Mouse (Mus musculus): ENCODE results near the gene Pmp22.

Pmp22 gene

DNA sequence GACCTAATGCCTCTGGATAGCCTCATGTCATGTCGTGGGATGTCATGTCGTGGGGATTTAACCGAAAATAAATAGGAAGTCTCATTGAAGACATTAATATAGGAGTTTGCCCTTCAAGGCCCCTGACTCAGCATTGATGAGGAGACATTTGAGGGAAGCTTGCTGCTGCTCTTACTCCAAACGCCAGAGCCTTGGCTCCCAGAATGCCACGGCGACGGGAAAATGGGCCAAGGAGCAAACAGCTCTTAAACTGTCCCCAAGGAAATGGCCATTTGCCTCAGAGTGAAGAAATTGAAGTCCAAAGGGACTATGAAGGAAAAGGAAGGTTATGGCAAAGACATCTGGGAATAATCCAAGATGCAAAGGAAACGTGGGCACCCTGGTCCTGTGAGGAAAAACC lies 34.8 kb downstream of the Pmp22 start:
- DNase-seq (ENCODE audit: low spot score): no peak

DNA sequence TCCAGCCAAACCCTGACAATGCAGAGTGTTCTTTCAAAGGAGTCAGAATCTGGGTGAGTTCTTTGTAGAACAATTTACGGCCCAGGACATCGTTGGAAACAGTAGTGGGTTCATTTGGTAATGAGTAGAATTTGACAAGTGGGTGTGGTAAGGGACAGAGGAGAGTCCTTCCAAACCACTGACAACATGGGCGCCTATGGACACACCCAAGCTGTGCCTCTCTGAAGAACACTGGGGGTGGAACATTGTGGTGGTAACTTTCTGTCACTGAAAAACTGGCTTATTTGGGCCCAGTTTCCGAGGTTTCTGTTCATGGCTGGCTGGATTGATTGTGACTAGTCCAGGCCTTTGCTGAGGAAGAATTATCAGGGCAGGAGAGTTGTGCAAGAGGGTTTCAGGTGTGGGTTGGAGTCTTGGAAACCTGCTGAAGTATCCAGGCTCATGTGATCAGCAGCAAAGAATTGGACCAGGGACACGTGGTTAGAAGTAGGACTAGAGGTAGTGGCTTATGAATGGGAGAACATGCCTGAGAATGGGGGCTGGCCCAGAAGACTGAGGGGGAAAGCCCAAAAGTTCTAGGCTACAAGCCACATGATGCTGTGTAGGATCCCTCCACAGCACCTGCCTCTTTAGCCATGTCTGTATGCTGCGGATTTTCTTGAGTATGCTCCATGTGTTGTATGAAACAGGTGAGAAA lies 35.4 kb downstream of the Pmp22 start:
- DNase-seq (ENCODE audit: low spot score): no peak

DNA sequence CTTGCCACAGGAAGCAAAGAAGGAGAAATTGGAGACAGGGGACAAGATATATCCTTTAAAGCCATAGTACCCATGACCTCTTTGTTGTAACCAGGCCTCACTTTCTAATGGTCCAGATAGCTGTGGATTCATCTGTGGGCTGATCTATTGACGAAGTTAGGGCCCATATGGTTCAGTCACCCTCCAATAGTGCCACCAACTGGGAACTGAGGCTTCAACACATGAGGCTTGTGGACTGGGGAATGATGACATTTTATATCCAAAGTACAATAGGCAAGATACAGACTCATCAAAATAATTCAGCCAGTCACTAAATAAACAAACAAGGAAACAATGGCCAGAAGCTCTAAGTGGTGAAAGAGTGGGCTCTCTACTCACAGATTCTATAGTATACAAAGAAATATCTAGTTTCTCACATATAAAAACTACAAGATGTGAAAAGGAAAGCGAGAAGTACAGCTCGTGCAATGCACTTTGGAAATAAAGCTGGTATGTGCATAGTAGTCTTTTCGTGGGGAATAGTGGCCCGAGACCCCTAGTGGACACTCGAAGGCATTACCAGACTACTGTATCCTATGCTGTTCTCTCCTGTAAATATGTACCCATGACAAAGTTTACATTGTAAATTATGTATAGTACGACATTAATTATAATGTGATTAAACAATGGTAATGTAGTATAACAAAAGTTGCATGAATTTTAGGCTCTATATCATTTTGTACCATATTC lies 36.1 kb downstream of the Pmp22 start:
- no peak for DNase-seq (ENCODE audit: low spot score)

DNA sequence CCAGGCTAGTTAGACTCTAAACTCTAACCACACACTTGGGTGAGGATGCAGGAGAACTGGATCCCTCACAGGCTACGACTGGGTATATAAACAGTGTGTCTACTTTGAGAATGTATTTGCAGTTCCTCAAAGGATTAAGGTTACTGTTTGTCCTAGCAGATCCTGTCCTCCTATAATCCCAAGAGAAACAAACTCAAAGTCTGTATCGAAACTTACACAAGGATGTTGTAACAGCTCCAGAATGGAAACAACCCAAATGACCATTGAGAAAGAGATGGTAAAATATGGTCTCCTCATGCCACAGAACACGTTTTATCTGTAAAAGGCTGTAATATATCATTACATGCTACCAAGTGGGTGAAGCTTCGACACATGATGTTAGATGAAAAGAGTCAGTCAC lies 39.0 kb downstream of the Pmp22 start:
- DNase-seq (ENCODE audit: low spot score): peak; percentile 66

DNA sequence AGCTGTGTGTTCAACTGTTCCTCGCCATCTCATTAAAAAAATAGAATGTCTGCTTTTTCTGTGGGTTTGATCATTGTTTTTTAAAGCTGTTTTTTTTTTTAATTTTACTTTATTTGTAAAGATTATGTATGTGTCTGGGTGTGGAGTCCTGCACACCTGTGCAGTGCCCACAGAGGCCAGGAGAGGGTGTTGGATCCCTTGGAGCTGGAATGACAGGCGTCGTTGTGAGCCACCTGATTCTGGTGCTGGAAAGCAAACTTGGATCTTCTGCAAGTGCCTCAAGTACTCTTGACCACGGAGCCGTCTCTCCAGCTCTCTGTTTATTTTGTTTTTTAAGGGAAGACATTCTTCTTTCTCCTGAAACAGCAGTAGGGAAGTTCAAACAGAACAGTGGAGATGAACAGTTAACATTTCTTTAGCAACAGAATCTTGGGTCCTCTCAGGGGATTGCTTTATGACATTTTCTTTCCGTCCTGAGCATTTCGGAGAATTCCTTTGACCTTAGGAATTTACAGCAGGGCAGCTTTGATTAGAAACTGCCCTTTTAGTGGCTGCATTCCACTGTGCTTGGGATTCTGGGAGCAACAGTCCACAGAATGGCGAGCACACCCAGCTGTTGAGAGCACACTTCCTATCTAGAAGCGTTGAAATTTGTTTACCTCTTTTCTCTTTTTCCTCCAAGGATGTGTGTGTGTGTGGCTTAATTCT lies 39.9 kb downstream of the Pmp22 start:
- peak; percentile 66 for DNase-seq (ENCODE audit: low spot score)

DNA sequence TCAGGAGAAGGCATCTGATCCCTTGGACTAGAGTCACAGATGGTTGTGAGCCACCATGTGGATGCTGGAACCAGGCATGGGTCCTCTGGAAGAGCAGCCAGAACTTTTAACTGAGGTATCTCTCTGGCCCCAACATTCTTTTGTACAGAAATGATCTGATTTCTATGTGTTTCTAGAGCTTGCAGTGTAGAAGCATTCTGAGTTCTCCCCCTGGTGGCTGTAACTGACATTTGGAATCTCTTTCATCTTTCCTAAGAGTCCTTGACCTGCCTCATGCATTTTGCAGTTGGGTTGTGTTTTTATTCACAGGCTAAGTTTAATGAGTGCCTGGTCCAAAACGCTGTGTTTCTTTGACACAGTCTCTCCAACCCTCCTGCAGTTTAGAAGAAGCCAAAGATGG lies 43.2 kb downstream of the Pmp22 start:
- DNase-seq (ENCODE audit: low spot score): no peak

DNA sequence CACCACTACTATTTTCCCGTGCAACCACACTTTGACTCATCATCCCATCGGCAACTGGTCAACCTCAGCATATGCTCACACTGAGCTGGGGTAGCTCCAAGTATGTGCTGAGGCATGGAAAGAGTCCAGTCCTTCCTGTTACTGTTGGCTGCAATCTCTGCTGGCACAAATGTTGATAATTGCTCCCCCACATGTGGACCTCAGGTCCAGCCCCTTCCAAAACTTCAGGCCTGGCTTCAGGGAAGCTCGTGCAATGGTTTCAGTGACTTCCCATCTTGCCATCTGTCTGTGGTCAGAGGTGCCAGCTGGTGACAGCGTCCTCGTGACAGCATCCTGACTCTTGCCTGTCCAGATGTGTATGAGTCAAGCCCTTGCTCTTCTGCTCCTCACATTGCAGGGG lies 44.8 kb downstream of the Pmp22 start:
- no peak for DNase-seq (ENCODE audit: low spot score)

DNA sequence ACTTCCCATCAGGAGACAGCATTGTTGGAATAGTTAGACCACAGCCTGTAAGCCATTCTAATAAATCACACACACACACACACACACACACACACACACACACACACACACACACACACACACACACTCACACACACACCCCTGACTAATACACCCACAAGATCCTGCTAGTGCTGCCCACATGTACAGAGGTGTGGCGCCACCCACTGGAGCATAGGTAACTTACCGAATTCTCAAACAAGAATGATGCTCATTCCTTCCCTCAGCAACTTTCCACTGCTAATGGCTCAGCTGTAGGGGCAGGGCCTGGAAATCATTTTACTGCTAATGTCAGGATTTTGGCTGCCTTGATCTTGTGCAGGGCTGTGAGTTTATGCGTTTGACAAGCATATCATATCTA lies 46.5 kb downstream of the Pmp22 start:
- DNase-seq (ENCODE audit: low spot score): no peak

DNA sequence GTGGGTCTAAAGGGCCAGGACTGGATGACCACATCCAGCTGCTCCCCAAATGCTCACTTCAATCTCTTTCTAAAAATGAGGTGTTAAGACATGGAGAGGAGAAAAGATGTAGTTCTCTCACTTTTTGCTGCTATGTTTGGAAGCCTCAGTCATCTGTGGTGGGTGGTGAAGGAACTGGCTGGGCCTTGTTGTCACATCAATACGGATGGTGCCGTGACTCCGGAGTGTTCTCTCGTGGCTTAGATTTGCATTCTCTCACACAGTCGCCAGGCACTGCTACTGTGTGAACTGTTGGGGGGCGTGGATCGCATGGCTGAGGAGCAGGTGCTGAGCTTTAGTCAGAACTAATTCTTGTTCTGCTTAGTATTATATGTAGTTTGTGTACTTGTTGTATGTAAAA lies 47.6 kb downstream of the Pmp22 start:
- no peak for DNase-seq (ENCODE audit: low spot score)

DNA sequence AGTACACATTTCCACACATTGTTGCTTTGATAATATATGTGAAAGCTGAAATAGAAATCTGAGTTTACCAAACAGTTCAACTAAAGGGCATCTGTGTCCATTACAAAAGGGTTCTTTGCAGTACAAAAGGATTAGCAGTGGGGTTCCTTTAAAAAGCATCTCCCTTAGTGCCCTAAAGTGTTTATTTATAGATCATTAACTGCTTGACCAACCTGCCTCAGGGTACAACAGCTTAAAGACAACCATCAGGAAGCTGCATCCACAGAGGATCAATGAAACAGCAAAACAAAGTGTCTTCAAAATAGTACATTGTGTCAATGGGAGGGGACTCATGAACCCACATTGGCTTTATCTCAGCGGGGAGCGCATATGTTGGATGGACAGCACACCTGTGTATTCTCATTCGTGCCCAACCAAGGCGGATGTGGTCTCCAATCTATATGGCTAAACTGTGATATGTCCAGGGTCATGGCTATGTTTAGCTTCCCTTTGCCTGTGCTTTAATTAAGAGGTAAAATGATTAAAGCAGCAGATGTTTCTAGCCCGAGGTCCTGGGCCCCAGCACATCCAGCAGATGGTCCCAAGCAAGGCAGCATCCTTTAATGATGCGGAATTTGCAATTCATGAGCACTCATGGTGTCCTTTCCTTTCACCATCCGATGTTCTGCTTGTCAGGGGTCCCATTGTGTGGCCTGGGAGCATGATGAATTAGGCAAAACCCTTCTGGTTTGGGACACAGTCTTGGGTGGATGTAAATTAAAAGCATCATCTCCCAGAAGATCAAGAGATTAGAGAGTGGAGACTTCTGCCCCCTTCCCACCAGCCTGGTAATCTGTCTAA lies 51.7 kb downstream of the Pmp22 start:
- no peak for DNase-seq (ENCODE audit: low spot score)

DNA sequence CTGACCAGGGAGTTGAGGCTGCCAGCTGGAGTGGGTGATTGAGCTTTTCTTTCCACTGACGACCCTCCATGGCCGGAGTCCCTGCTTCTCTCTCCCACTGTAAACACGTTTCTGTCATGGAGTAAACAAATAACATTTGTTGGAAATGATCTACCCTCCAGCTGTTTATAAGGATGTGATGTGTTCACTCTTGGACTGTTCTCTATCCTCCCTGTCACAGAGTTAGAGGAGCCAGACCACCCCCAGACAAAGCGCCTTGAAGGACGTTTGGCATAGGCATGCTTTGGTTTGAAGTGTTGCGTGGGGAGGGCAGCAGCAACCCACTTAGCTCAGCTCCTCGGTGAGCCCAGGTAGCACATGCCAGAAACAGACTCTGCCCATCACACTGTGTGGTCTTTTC lies 60.0 kb downstream of the Pmp22 start:
- no peak for DNase-seq (ENCODE audit: low spot score)

DNA sequence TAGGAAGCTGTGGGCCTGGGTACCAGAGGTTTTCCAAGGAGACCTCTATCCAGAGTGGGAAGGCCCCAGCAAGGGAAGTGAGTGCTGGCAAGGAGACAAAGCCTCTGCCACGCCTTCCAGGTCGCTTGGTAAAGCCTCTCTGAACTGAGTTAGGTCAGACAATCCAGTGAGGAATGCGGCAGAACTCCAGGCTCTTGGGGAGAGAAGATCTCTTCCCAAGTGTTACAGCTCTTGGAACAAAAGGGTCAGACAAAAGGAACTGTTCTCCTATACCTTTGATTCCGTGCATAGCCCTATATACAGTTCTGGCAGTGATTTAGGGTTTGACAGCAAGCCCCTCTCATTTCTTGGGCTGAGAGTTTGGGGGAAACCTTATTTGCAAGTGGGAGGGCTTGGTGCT lies 69.3 kb downstream of the Pmp22 start:
- no peak for DNase-seq (ENCODE audit: low spot score)

DNA sequence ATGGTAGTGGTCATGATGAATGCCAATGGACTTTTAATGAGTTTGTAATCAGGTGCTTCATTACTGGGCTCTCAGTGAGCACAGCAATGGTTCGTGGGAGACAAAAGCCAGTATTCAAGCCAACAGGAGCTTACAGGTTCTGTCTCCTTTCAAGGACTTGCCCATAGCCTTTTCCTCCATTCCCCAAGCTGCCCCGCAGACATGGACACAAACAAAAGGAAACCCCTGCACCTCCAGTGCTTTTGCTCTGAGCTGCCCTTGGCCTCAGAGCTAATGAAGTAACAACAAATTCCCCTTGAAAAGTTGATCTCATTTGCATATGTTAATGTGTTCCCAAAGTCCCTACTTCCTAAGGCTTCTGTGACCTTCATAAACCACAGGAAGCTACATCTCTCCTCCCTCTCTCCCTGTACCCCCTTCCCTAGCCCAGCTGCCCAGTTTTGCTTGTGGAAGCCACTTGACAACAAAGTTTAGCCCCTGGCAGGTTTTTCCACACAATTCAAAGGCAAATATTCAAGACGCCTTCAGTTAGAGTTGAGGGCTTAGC lies 73.3 kb downstream of the Pmp22 start:
- DNase-seq (ENCODE audit: low spot score): no peak
